Mouse (Mus musculus) hindlimb bud, embryonic 11.5 days (tissue): Measurements from ENCODE around the gene Ranbp3l.
A peak's percentile ranks its signal among the peaks of the same experiment; 100 is the strongest.

Experiments
- DNase-seq: peaks from one replicate; pipeline ENCODE4 v3.0.0-alpha.2; 2012; ENCODE audit warnings: low read depth, low spot score; ENCODE audit errors: extremely low spot score

Ranbp3l gene

GRCm38 (mm10) chr15:9070912-9071555, 103.3 kb downstream of the Ranbp3l start, which contains the start of gene Nadk2:
TSS of gene Nadk2 (plus strand) at chr15:9071260.
- peak; percentile 87 for DNase-seq

DNA sequence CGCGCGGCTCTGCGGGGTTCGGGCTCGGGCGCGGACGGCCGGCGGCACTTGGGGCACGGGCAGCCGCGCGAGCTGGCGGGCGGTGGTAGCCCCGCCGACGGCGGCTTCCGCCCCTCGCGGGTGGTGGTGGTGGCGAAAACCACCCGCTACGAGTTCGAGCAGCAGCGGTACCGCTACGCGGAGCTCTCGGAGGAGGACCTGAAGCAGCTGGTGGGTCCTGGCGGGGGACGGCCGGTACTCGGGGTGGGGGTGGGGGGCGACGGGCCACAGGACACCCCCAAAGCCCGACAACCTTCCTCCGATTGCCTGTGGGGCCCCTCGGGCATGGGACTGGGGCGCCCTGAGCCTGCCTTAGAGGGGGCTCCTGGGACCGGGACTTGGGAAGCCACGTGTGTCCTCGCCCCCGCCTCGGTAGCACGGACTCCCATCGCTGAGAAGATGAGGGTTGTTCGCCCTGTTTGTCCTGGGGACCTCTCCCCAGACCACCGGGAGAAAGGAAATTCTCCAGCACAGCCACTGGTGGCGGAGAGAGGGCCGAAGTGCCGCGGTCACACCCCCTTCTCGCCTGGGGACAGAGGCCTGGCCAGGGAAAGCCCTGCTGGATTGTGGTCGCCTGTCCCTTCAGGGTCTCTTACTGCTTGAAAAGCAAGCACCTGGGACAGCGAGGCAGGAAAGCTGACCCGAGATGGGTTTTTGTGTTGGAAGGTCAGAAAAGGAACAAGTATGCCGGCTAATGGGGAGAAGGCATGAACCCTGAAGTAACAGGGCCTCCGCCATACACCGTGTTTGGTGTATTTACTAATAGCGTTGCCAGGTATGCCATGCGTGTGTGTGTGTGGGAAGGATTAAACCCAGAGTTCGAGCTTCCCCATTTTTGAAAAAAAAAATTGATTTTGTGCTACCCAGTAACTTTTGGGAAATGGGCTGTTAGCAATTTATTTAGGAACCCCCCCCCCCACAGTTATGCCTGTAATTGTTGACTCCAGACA, 104.1 kb downstream of the Ranbp3l start:
- DNase-seq = peak; percentile 12

- no peak for DNase-seq
Measured at GRCm38 (mm10) chr15:9072630-9073029, 104.9 kb downstream of the Ranbp3l start.

- DNase-seq = no peak
Measured at GRCm38 (mm10) chr15:9073067-9073608, 105.4 kb downstream of the Ranbp3l start.

GRCm38 (mm10) chr15:9073684-9074083, 105.9 kb downstream of the Ranbp3l start:
- no peak for DNase-seq

DNA sequence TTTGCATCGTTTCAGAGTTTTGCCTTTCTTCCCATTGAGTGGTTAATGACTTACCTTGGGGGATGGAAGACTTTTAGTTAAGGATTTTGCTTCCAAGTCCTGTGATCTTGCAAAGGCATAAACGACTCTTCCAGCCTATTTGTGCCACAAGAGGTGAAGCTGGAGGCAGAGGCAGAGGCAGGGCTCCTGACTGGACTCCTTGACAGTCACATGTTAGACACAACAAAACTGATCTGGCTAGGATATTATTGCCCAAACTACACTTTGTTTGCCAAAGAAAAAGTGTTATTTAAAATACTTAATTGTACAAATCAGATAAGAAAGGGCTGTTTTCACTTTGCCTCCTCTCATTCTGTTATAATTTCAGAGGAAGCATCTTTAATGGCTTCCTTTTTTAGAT, 106.4 kb downstream of the Ranbp3l start:
- no peak for DNase-seq

DNA sequence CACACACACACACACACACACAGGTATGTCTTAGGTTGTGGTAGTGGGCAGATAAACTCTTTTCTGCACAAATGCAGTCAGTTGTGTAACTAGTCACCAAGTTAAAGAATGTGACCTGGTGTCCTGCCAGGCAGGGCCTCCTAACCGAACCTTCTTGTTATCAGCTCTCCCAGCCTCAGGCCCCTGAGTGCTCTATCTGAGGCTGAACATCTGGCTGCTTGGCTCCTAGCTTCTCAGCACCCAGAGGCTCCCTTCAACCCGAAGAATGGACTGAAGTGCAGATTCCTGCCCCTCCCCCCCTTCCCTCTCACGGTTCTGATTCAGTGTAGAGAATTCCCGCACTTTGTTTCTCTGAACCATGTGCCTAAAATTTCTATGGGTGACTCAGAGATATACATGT, 106.9 kb downstream of the Ranbp3l start:
- no peak for DNase-seq

DNA sequence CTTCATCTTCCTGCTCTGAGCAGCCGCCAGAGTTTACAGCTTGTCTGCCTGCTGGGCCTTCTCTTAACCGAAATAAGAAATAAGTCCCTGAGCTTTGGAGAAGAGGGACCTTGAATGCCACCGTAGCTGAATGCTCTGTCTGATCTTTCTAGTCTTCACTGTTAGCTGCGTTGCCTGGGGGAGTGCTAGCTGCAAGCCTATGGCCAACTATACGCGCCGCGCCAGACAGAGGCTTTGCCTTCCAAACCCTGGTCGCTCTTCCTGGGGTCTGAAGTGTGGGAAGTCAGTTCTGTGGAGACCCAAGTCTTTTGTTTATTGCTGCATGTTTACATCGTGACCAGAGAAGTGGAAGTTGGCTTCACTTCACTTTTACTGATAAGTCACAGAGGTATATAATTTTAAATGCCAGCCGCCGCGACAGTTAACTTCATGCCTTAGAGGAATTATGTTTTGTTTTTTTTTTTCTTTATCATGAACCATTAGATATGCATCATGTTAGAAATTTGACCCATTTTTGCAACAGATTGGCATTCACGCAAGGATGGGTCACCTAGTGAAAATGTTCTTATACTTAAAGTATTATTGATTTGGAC, 108.0 kb downstream of the Ranbp3l start:
- no peak for DNase-seq

- no peak for DNase-seq
Measured at GRCm38 (mm10) chr15:9078481-9079300, 110.9 kb downstream of the Ranbp3l start.

GRCm38 (mm10) chr15:9079626-9080025, 111.9 kb downstream of the Ranbp3l start:
- no peak for DNase-seq

- no peak for DNase-seq
Measured at GRCm38 (mm10) chr15:9080206-9080605, 112.5 kb downstream of the Ranbp3l start.

GRCm38 (mm10) chr15:9081294-9081693, 113.5 kb downstream of the Ranbp3l start:
- no peak for DNase-seq

- no peak for DNase-seq
Measured at GRCm38 (mm10) chr15:9082753-9083152, 115.0 kb downstream of the Ranbp3l start.

DNA sequence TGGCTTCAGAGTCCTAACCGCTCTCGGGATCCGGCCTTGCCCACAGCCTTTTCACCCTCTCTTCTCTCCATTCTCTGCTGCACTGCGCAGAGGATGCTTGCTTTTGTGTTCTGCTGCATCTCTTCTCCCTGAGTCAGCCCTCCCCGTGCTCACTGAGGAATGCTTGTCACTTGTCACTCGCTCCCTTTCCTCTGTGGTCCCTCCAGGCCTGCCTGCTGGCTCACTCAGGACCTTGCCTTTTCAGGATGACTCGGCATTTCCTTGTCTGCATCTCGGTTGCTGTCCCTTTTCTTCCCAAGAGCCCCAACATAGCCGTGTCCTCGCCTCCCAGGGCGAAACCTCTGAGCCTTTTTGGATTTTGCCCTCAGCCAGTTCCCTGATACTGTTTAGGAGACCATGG, 119.1 kb downstream of the Ranbp3l start:
- DNase-seq = no peak

- DNase-seq = no peak
Measured at GRCm38 (mm10) chr15:9087421-9087820, 119.7 kb downstream of the Ranbp3l start.

- no peak for DNase-seq
Measured at GRCm38 (mm10) chr15:9087895-9088682, 120.3 kb downstream of the Ranbp3l start.

DNA sequence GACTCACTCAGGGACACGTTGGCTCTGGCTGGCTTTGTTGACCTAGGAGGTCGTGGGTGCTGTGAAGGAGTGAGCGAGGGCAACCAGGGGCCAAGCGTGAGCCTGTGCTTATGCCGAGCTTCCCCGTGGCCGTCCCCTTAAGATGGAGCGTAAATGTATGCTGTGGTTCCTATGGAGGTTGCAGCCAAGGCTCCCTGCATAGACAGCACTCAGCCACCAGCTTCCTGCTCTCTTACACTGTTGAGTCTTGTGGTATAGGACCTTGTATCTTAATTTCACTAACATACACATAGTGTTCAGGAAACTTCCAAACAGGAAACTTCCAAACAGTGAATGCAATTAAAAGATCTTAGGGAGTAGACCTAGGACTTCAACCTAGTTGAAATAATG, 120.9 kb downstream of the Ranbp3l start:
- no peak for DNase-seq

- no peak for DNase-seq
Measured at GRCm38 (mm10) chr15:9089136-9089720, 121.5 kb downstream of the Ranbp3l start.

GRCm38 (mm10) chr15:9090662-9091061, 122.9 kb downstream of the Ranbp3l start:
- no peak for DNase-seq
